Mouse (Mus musculus): ENCODE results near the gene Cacna1s.

DNA sequence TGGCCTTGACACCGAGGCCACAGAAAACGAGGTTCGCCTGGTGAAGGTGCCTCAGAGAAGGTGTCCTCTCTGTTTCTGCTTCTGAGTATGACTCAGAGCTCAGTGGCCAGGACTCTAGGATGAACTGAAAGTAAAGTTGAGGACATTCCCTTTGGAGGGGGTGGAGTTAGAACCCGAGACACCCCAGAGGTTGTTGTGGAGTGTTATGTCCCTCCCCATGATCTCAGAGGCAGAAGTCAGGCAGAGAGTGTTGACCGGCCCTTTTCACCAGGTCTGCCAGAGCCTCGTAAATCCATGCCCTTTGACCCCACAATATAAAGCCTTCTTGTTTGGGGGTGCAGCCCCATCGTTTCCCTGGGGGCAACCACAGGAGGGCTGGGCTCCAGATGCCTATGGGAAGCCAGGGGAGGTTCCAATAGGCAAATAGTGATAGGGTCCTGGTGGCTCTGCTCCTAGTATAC, 84.6 kb downstream of the Cacna1s start:
- TF ChIP-seq CTCF (IDR thresholded peaks at IDR 0.05; ENCODE audit: control insufficient read depth, insufficient read depth, insufficient replicate concordance, low read depth, low read length), result no peak
- no peak for TF ChIP-seq POLR2A (IDR thresholded peaks at IDR 0.05; ENCODE audit: control insufficient read depth, low read depth, low read length)
